Mouse (Mus musculus) bone marrow, adult 2 months (tissue): ENCODE data around the gene Gm815.

ENCODE experiments used
- CTCF ChIP-seq: fragments of 200-500 bp; IDR thresholded peaks from 2 replicates; pipeline ENCODE4 v1.5.1; 2011; ENCODE audit warnings: low read length, control low read depth; ENCODE audit not compliant: control insufficient read depth, insufficient read depth
- POLR2A ChIP-seq: fragments of 200-500 bp; IDR thresholded peaks from 2 replicates; pipeline ENCODE4 v1.6.1; 2011; ENCODE audit warnings: low read depth, mild to moderate bottlenecking, control low read depth, low read length, borderline replicate concordance; ENCODE audit not compliant: control insufficient read depth

DNA sequence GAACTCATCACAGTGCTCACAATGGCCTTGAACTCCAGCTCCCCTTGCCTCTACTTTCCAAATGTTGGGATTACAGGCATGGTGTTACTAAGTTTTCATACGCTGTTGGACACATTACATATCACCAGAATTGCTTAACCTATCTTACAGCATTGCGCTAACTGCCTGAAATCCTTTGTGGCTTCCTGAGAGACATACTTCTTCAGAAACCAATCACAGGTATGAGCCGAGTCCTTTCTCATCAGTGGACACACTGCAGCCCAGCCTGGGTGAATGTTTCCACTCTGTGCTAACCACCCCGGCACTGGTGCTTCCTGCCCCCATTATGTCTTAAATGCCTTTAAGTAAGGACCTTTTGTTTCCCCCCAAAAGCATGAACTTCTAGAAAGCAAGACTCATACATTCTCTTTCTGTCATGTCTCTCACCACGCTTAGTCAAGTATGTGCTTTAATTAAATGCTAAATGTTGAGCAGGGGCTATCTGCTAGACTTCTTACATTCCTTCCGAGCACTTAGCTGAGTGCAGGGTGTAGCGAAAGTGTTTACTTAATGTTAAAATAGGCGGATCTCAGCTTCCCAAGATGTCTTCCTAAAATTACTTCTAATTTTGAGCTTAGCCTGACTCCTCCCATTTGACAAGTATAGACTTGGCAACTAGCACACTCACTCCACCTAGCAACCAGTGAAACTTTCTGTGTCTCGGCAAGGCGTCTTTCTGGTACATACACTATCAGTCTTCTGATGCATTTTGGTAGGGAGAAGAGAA lies 34.5 kb upstream of the Gm815 start:
- TF ChIP-seq POLR2A (no peak), CTCF (no peak)
